10 mouse cellular contexts compared by ENCODE assay signal in genomic region chr6:137935341-137935740, GRCm38 (mm10).
DNase-seq lines count a peak whose midpoint lies in the region; ATAC-seq and TF ChIP-seq lines count a peak whose summit lies in the region.
"Had no signal": no experiment of that assay in that cellular context is flagged by ENCODE, and none has a peak within 500 bp of the region (broad histone marks: within the 10 kb centered on the region; RNA-seq: fewer than 3 reads in every experiment).

No protein-coding gene starts in this region.

- H3K9ac ChIP-seq in heart, embryonic 15.5 days: no peak overlapping the region
- peak overlapping the region; percentile 18; the same call in 1 of the 2 replicates for H3K9ac ChIP-seq in lung, embryonic 14.5 days
- no peak overlapping the region for H3K9ac ChIP-seq in neural tube, embryonic 15.5 days (replicated peaks)
- H3K9ac ChIP-seq in liver, postnatal 0 days (replicated peaks): no peak overlapping the region
- H3K9ac ChIP-seq: limb, embryonic 13.5 days had no signal

- peaks cover 2% of the 10 kb centered on the region; the same call in 1 of the 2 replicates for H3K4me1 ChIP-seq in heart, embryonic 15.5 days (replicated peaks)
- H3K4me1 ChIP-seq in lung, embryonic 14.5 days (ENCODE audit: insufficient read depth): peaks cover 23% of the 10 kb centered on the region
- peaks cover 8% of the 10 kb centered on the region; the same call in 1 of the 2 replicates for H3K4me1 ChIP-seq in neural tube, embryonic 15.5 days
- no peaks in the 10 kb centered on the region for H3K4me1 ChIP-seq in liver, postnatal 0 days (ENCODE audit: insufficient read depth)
- H3K4me1 ChIP-seq: limb, embryonic 13.5 days had no signal

- no peak overlapping the region for H3K4me3 ChIP-seq in heart, embryonic 15.5 days
- peak overlapping the region; percentile 18; the same call in 1 of the 2 replicates for H3K4me3 ChIP-seq in lung, embryonic 14.5 days (ENCODE audit: low read depth, low read length)
- no peak overlapping the region for H3K4me3 ChIP-seq in neural tube, embryonic 15.5 days (replicated peaks)
- no peak overlapping the region for H3K4me3 ChIP-seq in liver, postnatal 0 days (ENCODE audit: low read depth, low read length)
- H3K4me3 ChIP-seq: limb, embryonic 13.5 days had no signal

- no peaks in the 10 kb centered on the region for H3K27me3 ChIP-seq in heart, embryonic 15.5 days
- H3K27me3 ChIP-seq in lung, embryonic 14.5 days (ENCODE audit: insufficient read depth, low read length): no peaks in the 10 kb centered on the region
- no peaks in the 10 kb centered on the region for H3K27me3 ChIP-seq in neural tube, embryonic 15.5 days (replicated peaks)
- no peaks in the 10 kb centered on the region for H3K27me3 ChIP-seq in liver, postnatal 0 days (ENCODE audit: insufficient read depth, low read length)
- H3K27me3 ChIP-seq: limb, embryonic 13.5 days had no signal

- WGBS in heart, embryonic 15.5 days: 43% methylated on average over 8 of the region's 8 CpGs
- WGBS in lung, embryonic 14.5 days: 7% methylated on average over 8 of the region's 8 CpGs
- 66% methylated on average over 8 of the region's 8 CpGs for WGBS in neural tube, embryonic 15.5 days
- 59% methylated on average over 8 of the region's 8 CpGs for WGBS in liver, postnatal 0 days (ENCODE audit: insufficient replicate concordance)

- no peak for TF ChIP-seq CTCF in lung, embryonic 14.5 days (IDR thresholded peaks at IDR 0.05; ENCODE audit: low read depth)
- no peak for TF ChIP-seq CTCF in liver, postnatal 0 days (IDR thresholded peaks at IDR 0.05; ENCODE audit: low read depth)

- intact Hi-C loops in heart, postnatal 25 days (cut with DNase I): no loop called here
- intact Hi-C loops in heart, postnatal 10 days (cut with DNase I): no loop called here

- no peak for DNase-seq in heart, postnatal 25 days (ENCODE audit: low spot score)
- DNase-seq in adrenal gland, postnatal 25 days: peak; percentile 38
- DNase-seq in heart, postnatal 10 days: peak; percentile 14 to 28
- peak; percentile 89 for DNase-seq in lung, embryonic 14.5 days
- no peak for DNase-seq in liver, postnatal 0 days

- no peak overlapping the region for H3K27ac ChIP-seq in heart, embryonic 15.5 days
- H3K27ac ChIP-seq in lung, embryonic 14.5 days (ENCODE audit: low read depth): peak overlapping the region; percentile 78
- H3K27ac ChIP-seq in neural tube, embryonic 15.5 days (replicated peaks): no peak overlapping the region
- no peak overlapping the region for H3K27ac ChIP-seq in liver, postnatal 0 days (ENCODE audit: low read depth)
- H3K27ac ChIP-seq: limb, embryonic 13.5 days had no signal

- no peaks in the 10 kb centered on the region for H3K9me3 ChIP-seq in heart, embryonic 15.5 days (replicated peaks)
- H3K9me3 ChIP-seq in lung, embryonic 14.5 days (ENCODE audit: low read depth, low read length): no peaks in the 10 kb centered on the region
- H3K9me3 ChIP-seq in neural tube, embryonic 15.5 days (replicated peaks): no peaks in the 10 kb centered on the region
- H3K9me3 ChIP-seq in liver, postnatal 0 days (ENCODE audit: low read length): no peaks in the 10 kb centered on the region
- H3K9me3 ChIP-seq: limb, embryonic 13.5 days had no signal

- no peaks in the 10 kb centered on the region for H3K36me3 ChIP-seq in heart, embryonic 15.5 days
- H3K36me3 ChIP-seq in lung, embryonic 14.5 days (ENCODE audit: insufficient read depth): no peaks in the 10 kb centered on the region
- no peaks in the 10 kb centered on the region for H3K36me3 ChIP-seq in neural tube, embryonic 15.5 days
- H3K36me3 ChIP-seq in liver, postnatal 0 days (replicated peaks; ENCODE audit: insufficient read depth, low read length): no peaks in the 10 kb centered on the region
- H3K36me3 ChIP-seq: limb, embryonic 13.5 days had no signal

- no peak for ATAC-seq in heart, embryonic 15.5 days (replicated peaks; ENCODE audit: insufficient number of reproducible peaks, insufficient read depth, low FRiP score, low read depth)
- ATAC-seq in lung, embryonic 14.5 days (ENCODE audit: insufficient read depth): peak; percentile 44
- no peak for ATAC-seq in megakaryocyte progenitor cell, adult 5-6 weeks (replicated peaks; ENCODE audit: poor library complexity)
- no peak for ATAC-seq in neural tube, embryonic 15.5 days (ENCODE audit: low FRiP score)
- no peak for ATAC-seq in liver, postnatal 0 days
- ATAC-seq: Patski had no signal

- TF ChIP-seq EP300 in liver, postnatal 0 days (IDR thresholded peaks at IDR 0.05; ENCODE audit: low read depth): no peak

- H3K4me2 ChIP-seq in heart, embryonic 15.5 days: peak overlapping the region; percentile 27; the same call in 1 of the 2 replicates
- H3K4me2 ChIP-seq in lung, embryonic 14.5 days: peak overlapping the region; percentile 49
- no peak overlapping the region for H3K4me2 ChIP-seq in neural tube, embryonic 15.5 days
- no peak overlapping the region for H3K4me2 ChIP-seq in liver, postnatal 0 days (ENCODE audit: low read depth, low read length)
- H3K4me2 ChIP-seq: limb, embryonic 13.5 days had no signal

Comparison
In these comparisons a context has a peak if more than half of its experiments do, and no peak if none do; other contexts are left out.
1. DNase-seq: peak in adrenal gland, postnatal 25 days (single experiment), heart, postnatal 10 days (2 of 2) and lung, embryonic 14.5 days (single experiment); none in heart, postnatal 25 days (single experiment) and liver, postnatal 0 days (single experiment).
2. H3K4me2 ChIP-seq: peak in heart, embryonic 15.5 days (single experiment) and lung, embryonic 14.5 days (single experiment); none in neural tube, embryonic 15.5 days (single experiment) and liver, postnatal 0 days (single experiment).